Mouse (Mus musculus): ENCODE measurements around the gene Col6a4.

- TF ChIP-seq CTCF (IDR thresholded peaks at IDR 0.05; ENCODE audit: extremely low read depth, insufficient read depth, low read length): no peak
- TF ChIP-seq POLR2A (IDR thresholded peaks at IDR 0.05; ENCODE audit: extremely low read depth, insufficient read depth, low read length): no peak
Observed at GRCm38 (mm10) chr9:106129072-106129471, 32.5 kb upstream of the Col6a4 start.

All from cortical plate, adult 2 months (tissue).